In genomic region chr16:73652976-73653690, GRCm38 (mm10) we compare ENCODE assay signal across 21 mouse cellular contexts.
DNase-seq lines count a peak whose midpoint lies in the region; ATAC-seq and TF ChIP-seq lines count a peak whose summit lies in the region.
"Had no signal": no experiment of that assay in that cellular context is flagged by ENCODE, and none has a peak within 500 bp of the region (broad histone marks: within the 10 kb centered on the region; RNA-seq: fewer than 3 reads in every experiment).

No protein-coding gene starts in this region.

- no peaks in the 10 kb centered on the region for H3K9me3 ChIP-seq in lung, postnatal 0 days (ENCODE audit: low read length)
- H3K9me3 ChIP-seq: embryonic facial prominence, embryonic 12.5 days; embryonic facial prominence, embryonic 15.5 days; forebrain, embryonic 12.5 days; forebrain, embryonic 15.5 days; hindbrain, embryonic 12.5 days; hindbrain, embryonic 15.5 days had no signal

- H3K9ac ChIP-seq in lung, postnatal 0 days (replicated peaks; ENCODE audit: low read depth): no peak overlapping the region
- H3K9ac ChIP-seq: embryonic facial prominence, embryonic 12.5 days; embryonic facial prominence, embryonic 15.5 days; forebrain, embryonic 12.5 days; forebrain, embryonic 15.5 days; hindbrain, embryonic 12.5 days; hindbrain, embryonic 15.5 days had no signal

- TF ChIP-seq EP300 in lung, postnatal 0 days (IDR thresholded peaks at IDR 0.05): peak; percentile 37; the same call in 1 of the 2 replicates

- peak; percentile 55 for DNase-seq in lung, postnatal 0 days (ENCODE audit: low spot score)
- DNase-seq in lung, adult 2 months: no peak
- DNase-seq in gonadal fat pad, adult 2 months (ENCODE audit: low read depth): peak; percentile 9
- DNase-seq in liver: no peak
- no peak for DNase-seq in right cerebral cortex, postnatal 10 days (ENCODE audit: low spot score in 2 of 2)
- DNase-seq: adrenal gland, postnatal 10 days; cerebellum, adult 11 months; cerebellum, adult 2 months; cerebellum, adult 9-11 months; cerebellum, postnatal 25 days; gastrocnemius, postnatal 10 days; gastrocnemius, postnatal 36 days; heart, adult 11 months had no signal

- no peaks in the 10 kb centered on the region for H3K27me3 ChIP-seq in lung, postnatal 0 days (replicated peaks; ENCODE audit: insufficient read depth, low read length)
- H3K27me3 ChIP-seq: embryonic facial prominence, embryonic 12.5 days; embryonic facial prominence, embryonic 15.5 days; forebrain, embryonic 12.5 days; forebrain, embryonic 15.5 days; hindbrain, embryonic 12.5 days; hindbrain, embryonic 15.5 days had no signal

- H3K4me1 ChIP-seq in lung, postnatal 0 days (ENCODE audit: insufficient read depth, low read depth, low read length): no peaks in the 10 kb centered on the region
- no peaks in the 10 kb centered on the region for H3K4me1 ChIP-seq in lung, adult 2 months (ENCODE audit: control insufficient read depth, insufficient read depth, low read length)
- no peaks in the 10 kb centered on the region for H3K4me1 ChIP-seq in brown adipose tissue, adult 24 weeks (ENCODE audit: control insufficient read depth, insufficient read depth, insufficient read length, low read length)
- H3K4me1 ChIP-seq: embryonic facial prominence, embryonic 12.5 days; embryonic facial prominence, embryonic 15.5 days; forebrain, embryonic 12.5 days; forebrain, embryonic 15.5 days; hindbrain, embryonic 12.5 days; hindbrain, embryonic 15.5 days had no signal

- no peak overlapping the region for H3K4me3 ChIP-seq in lung, postnatal 0 days (ENCODE audit: low read depth, low read length)
- H3K4me3 ChIP-seq in lung, adult 2 months (replicated peaks; ENCODE audit: extremely low read depth, low read depth, low read length): no peak overlapping the region
- H3K4me3 ChIP-seq in brown adipose tissue, adult 24 weeks (ENCODE audit: insufficient read depth, low read depth, low read length): no peak overlapping the region
- H3K4me3 ChIP-seq: embryonic facial prominence, embryonic 12.5 days; embryonic facial prominence, embryonic 15.5 days; forebrain, embryonic 12.5 days; forebrain, embryonic 15.5 days; hindbrain, embryonic 12.5 days; hindbrain, embryonic 15.5 days had no signal

- no peak overlapping the region for H3K4me2 ChIP-seq in lung, postnatal 0 days (replicated peaks; ENCODE audit: low read depth, low read length)
- H3K4me2 ChIP-seq: embryonic facial prominence, embryonic 12.5 days; embryonic facial prominence, embryonic 15.5 days; forebrain, embryonic 12.5 days; forebrain, embryonic 15.5 days; heart, embryonic 11.5 days; hindbrain, embryonic 12.5 days; hindbrain, embryonic 15.5 days had no signal

- ATAC-seq in lung, postnatal 0 days: peak; percentile 32; the same call in 1 of the 2 replicates
- ATAC-seq: forebrain, embryonic 15.5 days had no signal

- TF ChIP-seq POLR2A in lung, adult 2 months (IDR thresholded peaks at IDR 0.05; ENCODE audit: borderline replicate concordance, extremely low read depth, low read depth, low read length): no peak

- WGBS in lung, postnatal 0 days: 74% methylated on average over 1 of the region's 1 CpGs
- 79% methylated on average over 1 of the region's 1 CpGs for WGBS in lung, adult 2 months

- no peak overlapping the region for H3K27ac ChIP-seq in lung, postnatal 0 days (ENCODE audit: low read length)
- H3K27ac ChIP-seq in brown adipose tissue, adult 24 weeks (replicated peaks; ENCODE audit: low read depth, low read length): peak overlapping the region; percentile 69
- H3K27ac ChIP-seq: embryonic facial prominence, embryonic 12.5 days; embryonic facial prominence, embryonic 15.5 days; forebrain, embryonic 12.5 days; forebrain, embryonic 15.5 days; hindbrain, embryonic 12.5 days; hindbrain, embryonic 15.5 days had no signal

- TF ChIP-seq CTCF in lung, postnatal 0 days (IDR thresholded peaks at IDR 0.05): no peak
- TF ChIP-seq CTCF in lung, adult 2 months (IDR thresholded peaks at IDR 0.05; ENCODE audit: insufficient read depth, low read length): no peak

- H3K36me3 ChIP-seq in lung, postnatal 0 days (ENCODE audit: insufficient read depth, low read length): no peaks in the 10 kb centered on the region
- H3K36me3 ChIP-seq: embryonic facial prominence, embryonic 12.5 days; embryonic facial prominence, embryonic 15.5 days; forebrain, embryonic 12.5 days; forebrain, embryonic 15.5 days; hindbrain, embryonic 12.5 days; hindbrain, embryonic 15.5 days had no signal

Comparison
In these comparisons a context has a peak if more than half of its experiments do, and no peak if none do; other contexts are left out.
1. DNase-seq: peak in lung, postnatal 0 days (single experiment) and gonadal fat pad, adult 2 months (single experiment); none in lung, adult 2 months (single experiment), liver (single experiment) and right cerebral cortex, postnatal 10 days (0 of 2).